Mouse (Mus musculus): ENCODE results near the gene Tssk2. TPM values are rescaled to one million over a fixed set of nuclear protein-coding genes. Genes with fewer than 3 reads are reported as not detected.
A peak's percentile ranks its signal among the peaks of the same experiment; 100 is the strongest.

Tssk2 gene
- not detected in 2 replicates for polyA plus RNA-seq (2016; fragmentation: Nextera tagmentation; extraction: Ambion mirVana)

DNA sequence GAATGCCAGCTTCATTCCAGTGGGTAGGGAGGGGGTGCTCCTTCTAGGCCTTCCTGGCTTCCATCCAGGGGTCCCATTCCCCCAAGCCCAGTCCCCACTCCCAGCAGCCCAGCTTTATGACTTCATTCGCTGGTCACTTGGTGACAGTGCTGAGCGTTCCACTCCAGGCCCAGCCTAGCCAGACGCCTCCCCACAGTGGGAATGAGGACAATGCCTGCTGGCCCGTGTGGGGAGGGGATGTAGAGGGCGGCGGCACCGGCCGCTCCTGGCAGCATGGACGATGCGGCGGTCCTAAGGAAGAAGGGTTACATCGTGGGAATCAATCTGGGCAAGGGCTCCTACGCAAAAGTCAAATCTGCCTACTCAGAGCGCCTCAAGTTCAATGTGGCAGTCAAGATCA lies at the start of gene Tssk2, which contains the start of gene Dgcr2:
TSS of gene Tssk2 (plus strand) at position 176 of the 400 bp plus-strand sequence.
TSS of gene Dgcr2 (minus strand) at position 101 of the 400 bp plus-strand sequence.
- H3K27me3 ChIP-seq = no peaks in the 10 kb centered on the region
- H3K4me3 ChIP-seq = no peak within 1 kb of the TSS
- no peaks in the 10 kb centered on the region for H3K4me1 ChIP-seq
- H3K27ac ChIP-seq (replicated peaks) = no peak within 1 kb of the TSS
- H3K4me2 ChIP-seq (replicated peaks) = no peak within 1 kb of the TSS
- ATAC-seq (ENCODE audit: low FRiP score, low read depth) = no peak
- no peaks in the 10 kb centered on the region for H3K9me3 ChIP-seq
- H3K9ac ChIP-seq (replicated peaks) = no peak within 1 kb of the TSS
- peaks cover 55% of the 10 kb centered on the region for H3K36me3 ChIP-seq
- WGBS = 94% methylated on average over 14 of the region's 14 CpGs

DNA sequence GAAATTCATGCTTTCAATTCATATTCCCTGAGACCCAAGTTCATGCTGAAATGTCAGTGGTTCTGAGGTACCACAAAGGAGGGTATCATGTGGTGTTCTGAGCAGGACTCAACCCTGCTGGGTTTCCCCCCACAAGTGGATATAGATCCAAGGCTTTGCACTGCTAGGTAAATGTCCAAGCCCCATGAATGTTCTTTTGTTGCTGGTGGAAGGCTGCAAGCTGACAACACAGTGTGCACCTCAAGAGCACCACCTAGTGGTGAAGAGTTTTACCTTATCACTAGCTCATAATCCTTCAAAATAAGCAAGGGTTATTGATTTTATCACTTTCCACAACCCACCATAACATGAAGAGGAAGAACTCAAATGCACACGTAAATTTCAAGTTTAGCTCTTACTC lies 49.5 kb upstream of the Tssk2 start:
- H3K27ac ChIP-seq (replicated peaks) = peak overlapping the region; percentile 40; the same call in 1 of the 2 replicates

DNA sequence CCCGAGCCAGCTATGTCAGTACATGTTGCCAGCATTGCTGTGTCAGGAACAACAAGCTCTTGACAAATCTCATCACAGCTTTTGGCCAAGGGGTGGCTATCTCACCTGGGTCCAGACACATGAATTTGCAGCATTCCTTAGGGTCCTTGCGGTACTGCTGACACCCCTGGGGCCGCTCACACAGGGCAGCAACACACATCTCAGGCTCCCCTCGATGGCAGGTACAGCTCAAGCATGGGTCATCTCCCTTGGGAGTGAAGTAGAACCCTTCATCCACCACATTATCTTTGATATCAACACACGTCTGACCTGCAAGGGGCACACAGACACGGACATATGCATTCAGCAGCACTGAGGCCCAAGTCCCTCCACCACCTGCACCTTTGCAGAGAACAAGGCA lies 49.0 kb upstream of the Tssk2 start:
- peaks cover 89% of the 10 kb centered on the region for H3K36me3 ChIP-seq
- no peaks in the 10 kb centered on the region for H3K27me3 ChIP-seq
- no peaks in the 10 kb centered on the region for H3K9me3 ChIP-seq
- H3K4me1 ChIP-seq = no peaks in the 10 kb centered on the region
- H3K27ac ChIP-seq (replicated peaks) = no peak overlapping the region
- H3K4me2 ChIP-seq (replicated peaks) = no peak overlapping the region
- no peak overlapping the region for H3K9ac ChIP-seq (replicated peaks)
- WGBS = 93% methylated on average over 6 of the region's 6 CpGs
- ATAC-seq (ENCODE audit: low FRiP score, low read depth) = no peak
- no peak overlapping the region for H3K4me3 ChIP-seq

More for the DNA sequence above, 49.5 kb upstream of the Tssk2 start:
- H3K4me1 ChIP-seq = no peaks in the 10 kb centered on the region
- H3K4me2 ChIP-seq (replicated peaks) = no peak overlapping the region
- no peak overlapping the region for H3K4me3 ChIP-seq
- WGBS = 36% methylated on average over 1 of the region's 1 CpGs
- H3K9ac ChIP-seq (replicated peaks) = no peak overlapping the region
- H3K9me3 ChIP-seq = no peaks in the 10 kb centered on the region
- no peaks in the 10 kb centered on the region for H3K27me3 ChIP-seq
- no peak for ATAC-seq (ENCODE audit: low FRiP score, low read depth)
- peaks cover 89% of the 10 kb centered on the region for H3K36me3 ChIP-seq

DNA sequence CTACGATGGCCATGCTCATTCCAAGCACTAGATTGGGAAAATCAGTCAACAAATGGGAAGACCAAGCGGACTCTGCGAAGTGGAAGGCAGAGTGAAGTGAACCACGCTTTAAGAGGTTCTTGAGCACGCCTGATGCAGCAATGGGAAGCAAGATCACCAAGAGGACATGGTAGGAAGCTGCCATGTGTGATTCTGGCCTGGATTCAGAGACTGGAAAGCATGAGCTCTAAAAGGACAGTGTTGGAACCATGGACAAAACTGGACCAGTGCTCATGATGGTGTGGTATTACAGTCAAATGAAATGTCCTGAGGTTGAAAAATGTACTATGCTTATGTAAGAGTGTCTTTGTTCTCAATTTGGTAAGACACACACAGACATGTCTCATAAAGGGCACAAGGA lies 47.1 kb upstream of the Tssk2 start:
- Histone ChIP-seq H3K4me2 (replicated peaks) (no peak overlapping the region), H3K9ac (replicated peaks) (no peak overlapping the region), H3K27ac (replicated peaks) (no peak overlapping the region), H3K27me3 (no peaks in the 10 kb centered on the region), H3K36me3 (peaks cover 87% of the 10 kb centered on the region), H3K4me3 (no peak overlapping the region), H3K9me3 (no peaks in the 10 kb centered on the region), H3K4me1 (no peaks in the 10 kb centered on the region)
- WGBS = 93% methylated on average over 5 of the region's 5 CpGs
- ATAC-seq (ENCODE audit: low FRiP score, low read depth) = no peak

DNA sequence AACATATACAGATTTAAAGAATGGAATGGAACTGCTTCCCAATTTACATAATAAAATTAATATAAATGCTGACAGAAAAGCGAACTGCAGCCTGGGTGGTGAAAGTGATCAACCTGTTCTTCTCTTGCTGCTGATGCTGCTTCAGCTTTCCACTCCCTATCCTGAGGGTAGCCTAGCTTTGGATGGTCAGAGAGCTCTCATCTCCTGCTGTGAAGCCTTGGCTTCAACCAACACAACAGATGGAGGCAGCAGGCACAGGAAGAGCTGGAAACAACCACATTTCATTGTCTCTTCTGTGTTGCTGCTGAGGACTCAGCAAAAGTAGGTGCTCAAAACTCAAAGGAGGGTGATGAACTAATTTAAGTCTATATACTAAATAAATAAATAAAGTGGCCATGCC lies 46.6 kb upstream of the Tssk2 start:
- H3K4me2 ChIP-seq (replicated peaks) = no peak overlapping the region
- no peaks in the 10 kb centered on the region for H3K9me3 ChIP-seq
- no peak overlapping the region for H3K27ac ChIP-seq (replicated peaks)
- no peaks in the 10 kb centered on the region for H3K27me3 ChIP-seq
- 97% methylated on average over 1 of the region's 1 CpGs for WGBS
- no peak overlapping the region for H3K9ac ChIP-seq (replicated peaks)
- no peak for ATAC-seq (ENCODE audit: low FRiP score, low read depth)
- peaks cover 87% of the 10 kb centered on the region for H3K36me3 ChIP-seq
- no peaks in the 10 kb centered on the region for H3K4me1 ChIP-seq
- H3K4me3 ChIP-seq = no peak overlapping the region

DNA sequence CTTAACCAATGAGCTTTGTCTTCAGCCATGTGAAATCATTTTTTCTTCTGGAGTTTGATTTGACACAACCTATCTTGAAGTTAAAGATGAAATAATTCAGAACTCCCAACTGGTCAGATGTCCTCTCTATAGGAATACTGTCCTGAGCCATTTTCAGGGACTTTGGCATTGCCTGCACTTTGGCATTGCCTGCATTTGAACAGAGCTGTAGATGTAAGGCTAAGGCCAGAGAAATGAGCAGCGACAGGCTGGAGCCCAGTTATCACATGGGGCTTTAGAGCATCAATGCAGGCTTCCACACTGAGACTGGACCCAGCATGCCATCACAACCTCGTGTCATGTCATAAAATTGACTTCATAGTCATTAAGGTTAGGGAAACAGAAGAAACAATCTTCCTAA lies 45.2 kb upstream of the Tssk2 start:
- 91% methylated on average over 2 of the region's 2 CpGs for WGBS
- no peaks in the 10 kb centered on the region for H3K4me1 ChIP-seq
- no peaks in the 10 kb centered on the region for H3K27me3 ChIP-seq
- H3K36me3 ChIP-seq = peaks cover 90% of the 10 kb centered on the region
- no peak for ATAC-seq (ENCODE audit: low FRiP score, low read depth)
- no peaks in the 10 kb centered on the region for H3K9me3 ChIP-seq
- no peak overlapping the region for H3K9ac ChIP-seq (replicated peaks)
- H3K27ac ChIP-seq (replicated peaks) = no peak overlapping the region
- no peak overlapping the region for H3K4me3 ChIP-seq
- H3K4me2 ChIP-seq (replicated peaks) = no peak overlapping the region

DNA sequence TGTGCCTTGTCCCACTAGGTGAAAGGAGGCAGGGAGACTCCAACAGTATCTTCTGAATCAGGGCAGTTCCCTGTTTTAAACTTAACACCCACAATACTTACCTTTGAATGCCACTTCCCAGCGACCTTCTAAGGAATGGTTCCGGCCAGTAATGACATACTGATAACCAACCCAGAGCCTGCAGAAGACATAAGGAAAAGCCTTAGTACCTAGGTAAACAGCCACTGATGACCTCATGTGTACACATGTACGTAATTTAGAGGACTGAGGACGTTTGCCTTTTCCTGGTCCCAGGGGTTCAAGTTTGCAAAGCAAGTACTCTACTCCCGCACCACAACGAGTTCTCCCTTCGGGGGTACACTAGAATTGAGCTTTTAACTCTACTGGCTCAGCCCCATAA lies 41.3 kb upstream of the Tssk2 start:
- H3K27ac ChIP-seq (replicated peaks) = no peak overlapping the region
- no peaks in the 10 kb centered on the region for H3K27me3 ChIP-seq
- 85% methylated on average over 7 of the region's 7 CpGs for WGBS
- H3K4me1 ChIP-seq = peaks cover 4% of the 10 kb centered on the region; the same call in 1 of the 2 replicates
- H3K9me3 ChIP-seq = no peaks in the 10 kb centered on the region
- H3K36me3 ChIP-seq = peaks cover 78% of the 10 kb centered on the region
- no peak for ATAC-seq (ENCODE audit: low FRiP score, low read depth)
- H3K4me3 ChIP-seq = no peak overlapping the region
- H3K9ac ChIP-seq (replicated peaks) = no peak overlapping the region
- no peak overlapping the region for H3K4me2 ChIP-seq (replicated peaks)

DNA sequence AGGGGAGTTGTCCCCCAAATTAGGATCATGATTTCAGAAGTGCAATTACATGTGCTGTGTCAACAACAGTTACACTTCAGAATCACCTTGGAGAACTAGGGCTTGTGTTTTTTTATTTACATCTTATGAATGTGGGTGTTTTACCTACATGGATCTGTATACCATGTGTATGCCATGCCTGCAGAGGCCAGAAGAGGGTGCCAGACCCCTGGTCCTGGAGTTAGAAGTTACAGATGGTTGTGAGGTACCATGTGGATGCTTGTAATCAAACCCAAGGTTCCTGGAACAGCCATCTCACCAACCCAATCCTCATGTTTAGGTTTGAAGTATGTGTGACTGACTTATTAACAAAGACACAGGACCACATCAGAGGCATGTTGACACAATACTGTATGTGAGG lies 39.8 kb upstream of the Tssk2 start:
- ATAC-seq (ENCODE audit: low FRiP score, low read depth) = no peak
- peaks cover 66% of the 10 kb centered on the region for H3K36me3 ChIP-seq
- no peaks in the 10 kb centered on the region for H3K27me3 ChIP-seq
- no peak overlapping the region for H3K27ac ChIP-seq (replicated peaks)
- H3K4me3 ChIP-seq = no peak overlapping the region
- H3K4me1 ChIP-seq = peaks cover 10% of the 10 kb centered on the region; the same call in 1 of the 2 replicates
- no peak overlapping the region for H3K4me2 ChIP-seq (replicated peaks)
- no peaks in the 10 kb centered on the region for H3K9me3 ChIP-seq
- H3K9ac ChIP-seq (replicated peaks) = no peak overlapping the region

DNA sequence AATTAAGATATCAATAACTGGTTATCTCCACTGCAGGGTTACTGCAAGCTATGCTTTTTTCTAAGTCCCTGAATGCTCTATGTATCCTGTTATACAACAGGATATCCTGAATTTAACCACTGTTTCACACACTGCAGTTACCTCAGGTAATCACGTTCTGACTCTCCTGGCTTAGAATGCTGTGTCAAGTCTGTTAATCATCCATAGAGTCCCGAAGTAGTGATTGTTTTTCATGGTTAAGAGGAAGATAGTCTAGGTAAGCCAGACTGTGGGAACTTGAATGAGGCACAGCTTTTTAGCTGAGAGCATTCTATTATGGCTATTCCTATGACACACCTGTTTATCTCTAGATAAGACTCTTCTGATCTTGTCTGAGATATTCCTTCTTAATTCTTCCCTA lies 33.1 kb upstream of the Tssk2 start:
- WGBS = 91% methylated on average over 2 of the region's 2 CpGs
- H3K4me1 ChIP-seq = peaks cover 10% of the 10 kb centered on the region; the same call in 1 of the 2 replicates

GRCm38 (mm10) chr16:17865770-17866169 lies 32.7 kb upstream of the Tssk2 start:
- Histone ChIP-seq H3K27me3 (no peaks in the 10 kb centered on the region), H3K27ac (replicated peaks) (no peak overlapping the region), H3K4me2 (replicated peaks) (no peak overlapping the region), H3K36me3 (peaks cover 24% of the 10 kb centered on the region), H3K4me3 (no peak overlapping the region), H3K9me3 (no peaks in the 10 kb centered on the region), H3K4me1 (peaks cover 10% of the 10 kb centered on the region; the same call in 1 of the 2 replicates), H3K9ac (replicated peaks) (no peak overlapping the region)
- ATAC-seq (ENCODE audit: low FRiP score, low read depth) = no peak
- WGBS = 79% methylated on average over 6 of the region's 6 CpGs

More for the DNA sequence above, 33.1 kb upstream of the Tssk2 start:
- Histone ChIP-seq H3K4me3 (no peak overlapping the region), H3K27ac (replicated peaks) (no peak overlapping the region), H3K9me3 (no peaks in the 10 kb centered on the region), H3K4me2 (replicated peaks) (no peak overlapping the region), H3K36me3 (peaks cover 23% of the 10 kb centered on the region), H3K27me3 (no peaks in the 10 kb centered on the region), H3K9ac (replicated peaks) (no peak overlapping the region)
- ATAC-seq (ENCODE audit: low FRiP score, low read depth) = no peak

DNA sequence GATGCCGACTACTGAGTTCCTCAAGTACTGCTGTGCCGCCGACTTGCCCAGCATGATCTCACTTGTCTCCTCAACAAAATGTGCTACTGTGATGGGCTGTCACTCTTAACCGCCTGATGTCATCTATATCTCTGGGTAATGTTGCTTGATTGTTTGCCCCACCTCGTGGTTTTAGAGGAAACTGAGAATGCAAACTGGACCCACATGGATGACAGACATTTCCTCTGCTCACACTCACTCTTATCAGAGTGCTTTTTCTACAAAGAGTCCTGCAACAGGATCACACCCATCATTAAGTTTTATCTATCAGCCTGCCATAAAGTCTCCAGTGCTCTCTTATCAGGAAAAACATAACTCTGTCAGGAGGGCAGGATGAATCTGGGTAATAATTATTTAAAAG lies 27.2 kb upstream of the Tssk2 start:
- Histone ChIP-seq H3K27ac (replicated peaks) (no peak overlapping the region), H3K9me3 (no peaks in the 10 kb centered on the region), H3K4me2 (replicated peaks) (no peak overlapping the region), H3K4me3 (no peak overlapping the region), H3K36me3 (peaks cover 35% of the 10 kb centered on the region), H3K9ac (replicated peaks) (no peak overlapping the region), H3K4me1 (no peaks in the 10 kb centered on the region), H3K27me3 (no peaks in the 10 kb centered on the region)
- ATAC-seq (ENCODE audit: low FRiP score, low read depth) = no peak
- WGBS = 90% methylated on average over 5 of the region's 5 CpGs

DNA sequence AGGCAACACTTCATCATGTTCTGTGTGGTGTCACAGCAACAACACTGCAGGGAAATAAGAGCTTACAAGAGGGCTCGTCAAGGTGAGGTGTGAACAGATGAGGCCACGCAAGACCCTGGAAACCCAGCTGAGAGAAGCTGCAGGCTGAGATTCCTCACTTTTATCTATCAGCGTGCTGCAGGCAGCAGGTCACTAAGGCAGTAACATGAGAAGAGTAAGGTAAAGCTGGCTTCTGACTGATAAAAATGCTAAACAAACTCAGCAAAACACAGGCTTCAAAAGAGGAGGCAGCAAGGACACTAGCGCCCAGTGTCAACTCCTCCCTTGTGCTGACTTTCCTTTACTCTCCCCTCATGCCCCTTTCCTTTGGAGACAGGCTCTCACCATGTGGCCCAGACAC lies 25.4 kb upstream of the Tssk2 start:
- H3K27me3 ChIP-seq = no peaks in the 10 kb centered on the region
- WGBS = 70% methylated on average over 4 of the region's 4 CpGs
- H3K27ac ChIP-seq (replicated peaks) = no peak overlapping the region
- H3K4me2 ChIP-seq (replicated peaks) = no peak overlapping the region
- H3K36me3 ChIP-seq = peaks cover 47% of the 10 kb centered on the region
- H3K4me3 ChIP-seq = no peak overlapping the region
- ATAC-seq (ENCODE audit: low FRiP score, low read depth) = no peak
- no peak overlapping the region for H3K9ac ChIP-seq (replicated peaks)
- no peaks in the 10 kb centered on the region for H3K4me1 ChIP-seq
- no peaks in the 10 kb centered on the region for H3K9me3 ChIP-seq

DNA sequence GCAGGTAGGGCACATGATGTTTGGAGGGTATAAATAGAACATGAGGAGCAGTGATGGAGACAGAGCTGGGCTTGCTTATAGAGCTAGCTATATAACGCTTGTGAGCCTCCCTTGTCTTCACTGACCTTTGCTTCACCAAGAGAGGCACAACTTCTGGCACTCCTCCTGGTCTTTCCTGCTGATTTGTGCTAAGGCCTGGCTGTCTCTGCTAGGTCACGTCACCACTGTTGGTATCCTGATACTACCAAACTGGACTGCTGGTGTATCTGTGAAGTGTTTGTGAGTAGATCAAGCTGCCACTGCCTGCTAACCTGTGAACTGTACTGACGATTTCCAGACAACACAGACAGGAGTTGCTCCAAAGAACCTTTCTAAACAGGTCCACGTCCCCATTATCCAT lies 23.3 kb upstream of the Tssk2 start:
- no peaks in the 10 kb centered on the region for H3K9me3 ChIP-seq
- H3K36me3 ChIP-seq = peaks cover 42% of the 10 kb centered on the region
- H3K27ac ChIP-seq (replicated peaks) = no peak overlapping the region
- 89% methylated on average over 4 of the region's 4 CpGs for WGBS
- H3K9ac ChIP-seq (replicated peaks) = no peak overlapping the region
- H3K4me2 ChIP-seq (replicated peaks) = no peak overlapping the region
- no peaks in the 10 kb centered on the region for H3K4me1 ChIP-seq
- no peak overlapping the region for H3K4me3 ChIP-seq
- no peaks in the 10 kb centered on the region for H3K27me3 ChIP-seq
- no peak for ATAC-seq (ENCODE audit: low FRiP score, low read depth)

All from midbrain, embryonic 12.5 days (tissue).